Mouse (Mus musculus) ES-E14 (cell line): Measurements from ENCODE around the gene Prr7.

ENCODE experiments used
- HCFC1 ChIP-seq: IDR thresholded peaks from 2 replicates; pipeline ENCODE4 v1.6.1; 2012; ENCODE audit warnings: low read length, inconsistent platforms, borderline replicate concordance; ENCODE audit not compliant: insufficient read depth
- ZC3H11A ChIP-seq: IDR thresholded peaks from 2 replicates; pipeline ENCODE4 v1.6.1; 2012; ENCODE audit warnings: low read depth, mild to moderate bottlenecking, inconsistent platforms, low read length, borderline replicate concordance

DNA sequence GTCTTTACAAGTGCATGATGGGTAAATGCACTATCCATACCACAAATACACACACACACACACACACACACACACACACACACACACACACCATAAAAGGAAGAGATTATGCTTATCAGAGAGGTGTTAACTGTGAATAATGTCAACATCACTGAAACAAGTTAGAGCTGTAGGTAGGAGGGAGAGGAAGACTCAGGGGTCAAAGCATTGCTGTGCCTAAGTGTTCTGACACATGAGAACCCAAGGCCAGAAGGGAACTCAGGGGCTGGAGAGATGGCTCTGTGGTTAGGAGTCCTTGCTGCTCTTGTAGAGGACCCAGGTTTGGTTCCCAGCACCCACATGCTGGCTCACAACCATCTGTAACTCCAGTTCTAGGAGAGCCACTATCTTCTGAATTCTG lies 15.9 kb downstream of the Prr7 start:
- TF ChIP-seq HCFC1: no peak
- no peak for TF ChIP-seq ZC3H11A
